Mouse (Mus musculus): Measurements from ENCODE around the gene Patl2.
"Not testable (repeated sequence)": the region's sequence is repeated elsewhere in the genome, so short reads cannot be mapped to it uniquely, and the experiment has no call there.

Patl2 gene

GRCm38 (mm10) chr2:122186106-122186505 is at the start of gene Patl2, which contains the start of gene Terb2:
Patl2 (minus strand) TSS chr2:122186189.
Terb2 (plus strand) TSS chr2:122186272.
- DNase-seq (ENCODE audit: low read depth, low spot score): no peak

- no peak for DNase-seq (ENCODE audit: low read depth, low spot score)
Observed at GRCm38 (mm10) chr2:122235425-122235824, 49.4 kb upstream of the Patl2 start.

- DNase-seq (ENCODE audit: low read depth, low spot score): peak; percentile 70
Observed at GRCm38 (mm10) chr2:122234611-122235288, 48.8 kb upstream of the Patl2 start, which contains the start of gene Sord. Sord (plus strand) TSS chr2:122234749.

GRCm38 (mm10) chr2:122233759-122234557 is 48.0 kb upstream of the Patl2 start:
- DNase-seq (ENCODE audit: low read depth, low spot score): peak; percentile 19

- no peak for DNase-seq (ENCODE audit: low read depth, low spot score)
Observed at GRCm38 (mm10) chr2:122233341-122233740, 47.4 kb upstream of the Patl2 start.

GRCm38 (mm10) chr2:122231616-122232015 is 45.6 kb upstream of the Patl2 start:
- no peak for DNase-seq (ENCODE audit: low read depth, low spot score)

GRCm38 (mm10) chr2:122230395-122230794 is 44.4 kb upstream of the Patl2 start:
- no peak for DNase-seq (ENCODE audit: low read depth, low spot score)

- DNase-seq (ENCODE audit: low read depth, low spot score): no peak
Observed at GRCm38 (mm10) chr2:122223654-122224053, 37.7 kb upstream of the Patl2 start.

GRCm38 (mm10) chr2:122222272-122222671 is 36.3 kb upstream of the Patl2 start:
- no peak for DNase-seq (ENCODE audit: low read depth, low spot score)

GRCm38 (mm10) chr2:122221798-122222197 is 35.8 kb upstream of the Patl2 start:
- DNase-seq (ENCODE audit: low read depth, low spot score): no peak

- DNase-seq (ENCODE audit: low read depth, low spot score): no peak
Observed at GRCm38 (mm10) chr2:122221378-122221777, 35.4 kb upstream of the Patl2 start.

- DNase-seq (ENCODE audit: low read depth, low spot score): no peak
Observed at GRCm38 (mm10) chr2:122218234-122218633, 32.2 kb upstream of the Patl2 start.

GRCm38 (mm10) chr2:122217075-122217474 is 31.1 kb upstream of the Patl2 start:
- not testable (repeated sequence) for DNase-seq (ENCODE audit: low read depth, low spot score)

- DNase-seq (ENCODE audit: low read depth, low spot score): no peak
Observed at GRCm38 (mm10) chr2:122210534-122211228, 24.7 kb upstream of the Patl2 start.

GRCm38 (mm10) chr2:122206440-122207107 is 20.6 kb upstream of the Patl2 start:
- DNase-seq (ENCODE audit: low read depth, low spot score): no peak

- no peak for DNase-seq (ENCODE audit: low read depth, low spot score)
Observed at GRCm38 (mm10) chr2:122201501-122201900, 15.5 kb upstream of the Patl2 start.

GRCm38 (mm10) chr2:122194509-122194929 is 8.5 kb upstream of the Patl2 start:
- peak; percentile 41 for DNase-seq (ENCODE audit: low read depth, low spot score)

- DNase-seq (ENCODE audit: low read depth, low spot score): no peak
Observed at GRCm38 (mm10) chr2:122191849-122192248, 5.9 kb upstream of the Patl2 start.

GRCm38 (mm10) chr2:122186751-122187150 is 762 bp upstream of the Patl2 start:
- DNase-seq (ENCODE audit: low read depth, low spot score): no peak

- no peak for DNase-seq (ENCODE audit: low read depth, low spot score)
Observed at GRCm38 (mm10) chr2:122185086-122185485, 903 bp downstream of the Patl2 start.

- DNase-seq (ENCODE audit: low read depth, low spot score): no peak
Observed at GRCm38 (mm10) chr2:122180051-122180822, 5.8 kb downstream of the Patl2 start.

Data from retina, postnatal 7 days (tissue).